Mouse (Mus musculus): ENCODE data around the gene Kras.

Kras gene

DNA sequence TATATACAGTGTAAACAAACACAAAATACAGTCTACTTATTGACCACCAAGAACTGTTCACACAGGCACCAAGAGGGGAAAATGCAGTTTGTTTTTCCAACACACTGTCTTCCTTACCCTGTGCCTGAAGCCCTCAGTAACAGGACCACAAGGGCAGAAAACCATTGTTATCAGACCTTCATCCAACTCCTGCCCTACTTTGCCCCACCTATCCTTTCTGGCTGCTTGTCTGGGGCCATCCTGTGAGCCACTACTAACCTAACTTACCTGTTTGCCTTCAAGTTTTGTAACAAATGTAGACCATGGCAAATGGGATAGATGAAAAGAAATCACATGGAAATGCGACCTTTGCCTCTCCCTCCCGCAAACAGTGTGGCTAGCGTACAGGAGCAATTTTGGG, 2.2 kb downstream of the Kras start:
- DNase-seq = no peak

DNA sequence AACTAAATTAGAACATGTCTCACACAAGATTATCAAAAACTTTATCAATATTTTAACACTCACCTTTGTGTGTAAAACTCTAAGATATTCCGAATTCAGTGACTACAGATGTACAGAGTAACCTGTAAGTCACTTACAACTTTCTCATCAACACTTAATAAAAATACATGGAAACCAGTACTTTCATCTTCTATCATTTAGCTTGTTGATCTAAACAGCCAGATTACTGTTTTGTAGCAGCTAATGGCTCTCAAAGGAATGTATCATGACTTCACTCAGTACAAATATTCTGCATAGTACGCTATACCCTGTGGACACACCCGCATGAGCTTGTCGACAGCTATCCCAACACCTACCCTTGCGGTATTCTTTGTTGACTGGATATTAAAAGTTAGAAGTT, 3.2 kb downstream of the Kras start:
- no peak for DNase-seq

DNA sequence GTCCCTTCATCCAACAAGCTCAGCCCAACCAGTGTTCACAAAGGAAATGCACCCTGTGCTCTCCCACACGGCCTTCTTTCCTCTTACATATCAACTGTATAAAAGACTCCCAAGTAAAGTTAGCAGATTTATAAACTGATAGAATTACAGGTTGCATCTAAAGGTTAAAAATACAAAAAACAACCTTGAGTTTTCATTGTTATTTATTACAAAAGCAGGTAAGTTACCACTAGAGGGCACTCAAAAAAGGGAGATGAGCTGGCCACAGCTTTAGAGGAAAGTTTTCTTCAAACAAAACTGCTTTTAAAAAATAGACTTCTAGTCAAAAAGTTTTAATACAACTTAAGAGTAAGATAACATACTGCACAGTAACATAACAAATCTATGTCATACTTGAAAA, 7.5 kb downstream of the Kras start:
- no peak for DNase-seq

DNA sequence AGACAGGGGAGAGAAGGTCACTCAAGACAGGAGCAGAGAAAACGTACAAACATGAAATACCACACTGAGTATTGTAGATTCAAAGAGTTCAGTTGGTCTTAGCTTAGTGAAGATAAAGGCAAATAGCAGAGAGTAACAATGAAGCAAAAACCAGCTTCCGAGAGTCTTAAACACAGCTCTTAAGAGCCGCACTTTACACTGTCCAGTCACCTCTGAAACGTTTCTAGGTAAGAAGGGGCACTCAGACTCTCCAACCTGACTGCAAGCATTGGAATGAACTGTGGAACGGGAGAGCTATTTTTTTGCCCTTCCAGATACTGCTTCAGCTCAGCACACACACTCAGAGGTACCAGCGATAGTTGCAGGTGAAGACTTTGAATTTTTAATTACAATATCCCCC, 9.8 kb downstream of the Kras start:
- no peak for DNase-seq

DNA sequence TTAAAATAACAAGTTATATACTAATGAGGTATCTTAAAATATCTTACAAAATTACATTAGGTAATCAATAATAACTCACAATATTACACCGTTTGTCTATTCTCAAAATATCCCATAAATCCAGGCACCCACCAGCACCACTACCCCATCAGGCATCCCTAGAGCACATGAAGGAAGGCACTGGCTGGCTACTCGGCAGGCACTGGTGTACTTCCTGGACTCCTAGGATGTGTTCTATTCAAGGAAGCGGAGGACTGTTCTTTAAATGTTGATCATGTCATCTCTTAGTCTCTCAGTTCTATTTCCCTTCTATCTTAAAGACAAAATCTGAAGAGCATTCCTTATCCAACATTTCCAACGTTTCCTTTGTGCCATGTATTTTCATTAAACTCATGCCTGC, 12.9 kb downstream of the Kras start:
- DNase-seq = no peak

DNA sequence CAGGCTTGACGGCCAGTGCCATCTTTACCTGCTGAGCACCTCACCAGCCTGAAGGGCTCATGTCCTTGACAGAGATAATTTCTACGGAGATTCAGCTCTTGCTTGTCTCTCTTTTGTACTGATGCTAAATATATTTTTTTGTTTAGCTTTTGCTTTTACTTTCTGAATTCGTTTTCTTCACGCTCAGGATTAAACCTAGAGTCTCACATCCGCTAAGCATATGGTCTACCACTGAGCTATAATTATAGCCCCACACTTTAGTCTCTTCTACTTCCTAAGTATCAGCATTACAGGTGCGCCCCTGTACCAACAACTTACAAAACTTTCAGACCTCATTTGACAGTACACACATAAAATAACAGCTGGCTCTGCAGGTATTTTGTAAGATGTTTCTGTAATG, 14.7 kb downstream of the Kras start:
- no peak for DNase-seq

DNA sequence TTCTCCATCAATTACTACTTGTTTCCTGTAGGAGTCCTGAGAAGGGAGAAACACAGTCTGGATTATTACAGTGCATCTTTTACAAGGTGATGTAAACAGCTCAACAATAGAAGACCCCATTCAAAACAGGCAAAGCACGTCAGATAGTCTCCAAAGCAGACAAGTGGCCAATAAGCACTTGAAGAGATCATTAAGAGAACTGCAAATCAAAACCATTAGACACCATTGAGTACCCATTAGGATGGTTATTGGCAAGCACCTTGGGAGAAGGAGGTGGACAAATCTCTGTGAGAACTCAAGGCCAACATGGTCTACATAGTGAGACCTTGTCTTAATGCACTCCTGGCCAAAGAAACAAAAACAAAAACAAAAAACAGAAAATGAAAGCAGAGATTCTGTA, 15.6 kb downstream of the Kras start:
- DNase-seq = no peak

DNA sequence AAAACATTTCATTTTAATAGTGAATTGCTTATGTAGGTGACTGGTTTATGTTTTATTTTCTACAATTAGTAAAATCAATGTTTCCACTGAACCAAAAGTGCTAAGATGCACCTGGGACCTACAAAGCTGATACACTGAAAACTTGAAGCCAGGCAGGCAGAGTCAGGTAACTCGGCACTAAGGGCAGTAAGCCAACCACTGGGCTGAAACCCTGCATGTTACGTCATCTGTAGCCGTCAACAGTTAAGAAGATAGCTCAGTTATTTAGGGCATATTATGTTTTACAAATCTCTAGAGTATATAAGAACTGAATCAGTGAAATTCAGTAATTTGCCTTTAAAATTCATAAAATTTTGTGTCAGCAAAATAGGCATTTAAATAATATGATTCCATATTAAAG, 23.7 kb downstream of the Kras start:
- DNase-seq = no peak

DNA sequence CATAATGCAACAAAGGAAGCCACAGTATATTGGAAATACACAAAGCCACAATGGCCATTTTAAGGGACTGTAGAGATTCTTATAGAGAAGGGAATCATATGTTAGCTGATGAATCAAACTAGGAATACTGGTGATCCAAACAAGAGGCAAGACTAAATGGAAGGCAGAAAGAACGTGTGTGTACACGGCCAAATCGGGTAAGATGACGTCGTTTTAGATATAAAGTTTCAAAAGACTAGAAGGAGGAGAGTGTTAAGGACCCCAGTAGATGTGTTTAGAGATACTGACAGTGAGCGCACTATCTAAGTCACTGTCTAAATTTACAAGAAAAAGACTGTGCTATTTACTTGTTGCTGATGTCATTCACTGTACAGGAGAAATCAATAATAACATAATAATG, 25.8 kb downstream of the Kras start:
- no peak for DNase-seq

DNA sequence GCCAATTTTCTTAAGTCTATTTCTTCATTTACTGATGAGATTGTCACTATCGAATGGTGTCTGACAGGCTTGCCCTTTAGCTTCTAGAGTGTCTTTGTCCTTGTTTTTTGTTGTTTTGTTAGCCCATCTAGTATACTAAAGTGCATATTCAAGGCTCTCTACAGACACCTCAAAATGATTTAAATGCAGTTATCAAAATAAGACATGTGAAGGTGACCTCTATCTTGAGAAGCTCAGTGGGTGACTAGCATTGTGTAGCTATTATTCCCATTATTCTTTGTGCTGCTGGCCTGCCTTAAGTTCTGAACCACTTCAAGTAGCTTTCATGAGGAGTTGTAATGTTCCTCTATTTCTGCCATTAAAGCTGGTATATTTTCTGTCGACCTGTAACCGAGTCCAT, 34.2 kb downstream of the Kras start:
- DNase-seq = no peak

DNA sequence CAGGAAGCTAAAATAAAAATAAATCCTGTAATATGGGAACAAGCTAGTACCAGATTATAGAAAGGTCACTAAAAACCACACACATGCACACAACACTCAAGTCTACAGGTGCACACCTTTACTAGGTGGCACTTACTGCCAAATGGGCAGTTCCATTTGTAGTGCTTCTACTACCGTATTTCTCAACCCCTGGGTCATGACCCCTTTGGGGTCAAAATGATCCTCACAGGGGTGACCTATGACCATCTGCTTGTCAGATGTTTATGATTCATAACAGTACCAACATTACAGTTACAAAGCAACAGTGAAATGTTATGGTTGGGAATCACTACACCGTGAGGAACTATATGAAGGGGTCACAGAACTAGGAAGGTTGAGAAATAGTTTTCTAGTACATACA, 36.1 kb downstream of the Kras start:
- DNase-seq = no peak

DNA sequence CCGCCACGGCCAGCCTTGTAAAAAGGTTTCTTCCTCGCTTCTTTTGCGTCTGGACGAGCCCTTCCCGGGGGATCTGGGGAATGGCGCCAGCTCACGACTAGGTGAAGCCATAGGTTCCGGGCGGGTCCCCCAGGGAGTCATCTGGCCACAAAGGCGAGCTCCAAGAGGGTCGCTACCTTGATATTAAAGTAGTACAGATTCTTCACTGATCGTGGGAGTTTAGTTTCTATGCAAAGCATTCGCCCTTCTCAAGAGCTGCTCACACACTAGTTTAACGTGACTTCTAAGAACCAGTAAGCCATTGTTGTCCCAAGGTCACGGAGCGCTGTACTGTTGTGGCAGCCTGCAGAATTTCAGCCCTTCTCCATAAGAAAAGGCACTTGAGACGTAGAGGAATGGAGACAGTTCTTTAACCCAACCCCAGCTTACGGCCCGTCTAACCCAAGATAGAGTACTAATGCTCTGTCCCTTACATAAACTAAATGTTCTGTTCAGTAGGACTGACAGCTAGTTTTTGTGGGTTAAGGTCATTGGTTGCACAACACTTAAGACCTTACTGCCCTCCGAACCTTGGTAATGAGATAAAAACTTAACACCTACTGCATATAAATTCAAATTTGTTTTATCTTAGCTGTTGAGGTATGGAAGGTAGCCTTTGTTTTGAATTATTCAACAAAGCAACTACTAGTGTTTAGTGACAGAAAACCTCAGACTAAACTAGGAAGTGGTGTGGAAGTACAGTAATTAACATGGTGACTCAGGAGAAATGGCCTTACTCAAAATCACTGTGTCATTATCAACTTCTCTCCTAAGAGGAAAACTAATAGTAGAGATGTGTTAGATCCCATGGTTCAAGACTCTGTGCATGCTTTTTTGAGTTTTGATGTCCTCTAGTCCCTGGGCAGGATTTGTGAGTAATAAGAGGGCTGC, 38.4 kb downstream of the Kras start:
- DNase-seq = peak in 1 of 2 experiments; percentile 16

DNA sequence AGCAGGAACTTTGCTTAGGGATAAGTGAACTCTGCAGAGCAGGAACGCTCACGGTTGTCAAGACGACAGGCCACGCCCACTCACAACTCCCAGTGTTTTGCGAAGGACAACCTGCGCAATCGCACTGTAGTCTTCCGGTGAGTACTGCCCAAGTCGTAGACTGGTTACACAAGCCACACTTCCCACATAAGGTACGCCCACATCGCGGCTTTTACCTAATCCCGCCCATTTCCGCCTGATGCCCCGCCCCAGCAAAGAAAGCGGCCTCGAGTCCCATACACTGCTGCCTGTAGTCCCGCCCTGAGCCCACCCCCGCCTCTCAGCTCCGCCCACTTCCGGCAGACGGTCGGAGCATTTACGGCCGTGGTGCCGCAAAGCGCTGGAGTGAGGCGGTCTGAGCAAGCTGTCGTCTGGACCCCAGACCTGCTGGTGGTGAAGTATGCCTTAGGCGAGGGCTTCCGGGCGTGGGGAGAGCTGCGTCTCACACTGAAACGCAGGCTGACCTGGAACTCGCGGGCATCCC, 39.2 kb downstream of the Kras start, which contains the start of the genes Casc1 and Etfrf1:
Casc1 (minus strand) TSS at position 190 of the 523 bp plus-strand sequence.
Etfrf1 (plus strand) TSS at position 319 of the 523 bp plus-strand sequence.
- peak; percentile 100 for DNase-seq

DNA sequence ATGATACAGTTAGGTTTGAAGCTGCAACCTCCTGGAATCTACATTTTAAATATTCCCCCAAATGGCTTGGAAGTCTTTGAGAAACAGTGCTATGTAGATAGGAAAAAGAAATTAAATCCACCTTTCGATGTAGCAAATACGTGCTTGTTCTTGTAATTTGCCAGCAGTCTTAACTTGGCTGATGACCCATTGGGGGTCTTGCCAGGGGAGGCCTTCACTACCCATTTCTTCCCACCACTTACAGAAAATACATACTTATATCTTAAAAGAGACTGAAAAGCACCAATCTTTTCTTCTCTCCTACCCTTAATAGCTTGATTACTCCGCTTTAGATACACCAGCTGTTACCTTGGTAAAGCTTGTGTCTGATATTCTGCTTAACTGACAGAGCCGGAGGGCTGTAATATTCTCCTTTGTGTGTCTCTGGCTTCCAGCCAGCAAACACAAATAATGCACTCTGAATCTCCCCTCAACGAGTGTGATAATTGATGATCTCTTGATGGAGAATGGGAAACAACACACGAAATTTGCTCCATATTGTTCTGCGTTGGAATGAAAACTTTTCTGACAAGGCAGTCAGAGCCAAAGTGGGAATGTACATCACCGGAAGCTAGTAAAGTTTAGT, 39.9 kb downstream of the Kras start:
- DNase-seq = no peak

DNA sequence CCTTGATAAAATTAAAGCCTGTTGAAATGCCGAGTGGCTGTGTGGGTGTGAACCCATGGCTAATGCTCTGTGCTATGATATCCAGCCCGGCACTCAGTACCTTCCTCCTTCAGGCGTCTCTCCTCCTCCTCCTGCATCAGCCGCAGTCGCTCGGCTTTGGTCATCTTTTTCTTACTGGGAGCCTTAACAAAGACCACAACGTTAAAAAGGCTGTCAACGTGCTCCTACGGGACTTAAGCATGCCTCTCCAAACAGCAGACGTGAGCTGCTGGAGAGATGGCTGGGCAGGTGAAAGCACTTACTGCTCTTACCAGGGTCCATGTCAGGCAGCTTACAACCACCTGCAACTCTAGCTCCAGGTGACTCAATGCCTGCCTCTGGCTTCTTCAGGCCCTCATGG, 44.9 kb downstream of the Kras start:
- DNase-seq = no peak

DNA sequence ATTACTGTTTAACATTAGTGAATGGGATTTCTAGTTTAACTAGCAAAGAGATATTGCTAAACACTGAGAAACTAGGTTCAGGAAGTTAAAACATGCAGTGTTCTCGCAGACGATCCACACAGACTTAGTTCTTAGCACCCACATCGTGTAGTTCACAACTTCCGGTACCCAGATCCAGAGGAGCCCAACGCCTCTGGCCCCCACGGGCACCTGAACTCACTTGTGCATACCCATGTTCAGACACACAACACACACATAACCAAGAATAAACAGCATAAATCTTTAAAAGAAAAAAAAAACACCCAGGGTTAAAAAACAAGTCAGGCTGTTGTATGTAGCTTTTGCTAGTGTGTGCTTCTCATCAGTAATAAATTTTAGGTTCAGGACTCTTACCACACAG, 45.6 kb downstream of the Kras start:
- DNase-seq = no peak

DNA sequence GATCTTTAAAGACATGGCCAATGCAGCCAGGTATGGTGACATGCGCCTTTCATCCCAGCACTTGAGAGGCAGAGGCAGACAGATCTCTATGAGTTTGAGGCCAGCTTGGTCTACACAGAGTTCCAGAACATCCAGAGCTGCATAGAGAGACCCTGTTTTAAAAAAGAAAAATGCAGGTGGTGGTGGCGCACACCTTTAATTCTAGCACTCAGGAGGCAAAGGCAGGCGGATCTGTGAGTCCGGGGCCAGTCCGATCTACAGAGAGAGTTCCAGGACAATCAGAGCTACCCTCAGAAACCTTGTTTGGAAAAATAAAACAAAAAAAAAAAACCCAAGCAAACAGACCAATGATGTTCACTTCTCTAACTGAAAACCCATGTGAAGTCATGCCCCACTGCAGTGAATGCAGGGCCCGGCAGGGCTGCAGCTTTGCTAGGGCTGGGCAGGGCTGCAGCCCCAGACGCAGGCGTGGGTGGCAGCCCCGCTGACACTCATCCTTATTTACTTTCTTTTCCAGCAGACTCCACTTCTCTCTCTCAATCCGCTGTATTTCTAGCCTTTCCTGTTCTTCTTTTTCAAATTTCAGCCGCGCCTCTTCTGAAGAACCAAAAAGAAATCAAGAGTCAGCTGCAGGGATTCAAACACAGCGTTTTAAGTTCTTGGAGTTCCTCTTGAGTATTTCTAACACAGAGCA, 47.5 kb downstream of the Kras start:
- DNase-seq = no peak

DNA sequence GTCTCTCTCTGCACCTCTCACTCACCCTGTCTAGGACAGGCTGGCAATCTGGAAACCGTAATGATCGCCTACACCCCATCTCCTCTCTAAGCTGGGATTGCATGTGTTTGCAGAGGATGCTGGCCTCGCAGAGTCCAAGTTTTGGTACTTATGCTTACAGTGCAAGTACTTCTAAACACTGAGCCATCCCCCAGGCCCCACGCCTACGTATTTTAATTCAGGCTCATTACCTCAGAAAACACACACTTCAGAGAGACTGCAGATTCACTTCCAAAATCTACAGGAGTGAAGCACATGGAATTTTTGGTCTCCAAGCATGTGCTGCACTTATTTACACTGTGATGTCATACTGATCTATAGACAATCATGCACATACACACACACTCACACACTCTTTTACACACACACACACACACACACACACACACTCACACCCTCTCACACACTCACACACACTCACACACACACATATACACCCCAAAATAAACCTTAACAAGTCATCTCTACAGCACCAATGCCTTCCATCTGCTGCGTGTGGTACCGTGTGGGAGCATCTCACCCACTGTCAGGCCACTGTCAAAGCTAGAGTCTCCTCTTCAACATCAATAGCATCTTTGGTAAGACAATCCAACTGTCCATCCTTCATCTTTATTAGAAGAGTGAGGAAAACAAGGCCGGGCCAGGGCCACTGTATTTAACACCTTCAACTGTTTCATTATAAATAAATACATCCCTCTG, 51.9 kb downstream of the Kras start:
- DNase-seq = no peak

DNA sequence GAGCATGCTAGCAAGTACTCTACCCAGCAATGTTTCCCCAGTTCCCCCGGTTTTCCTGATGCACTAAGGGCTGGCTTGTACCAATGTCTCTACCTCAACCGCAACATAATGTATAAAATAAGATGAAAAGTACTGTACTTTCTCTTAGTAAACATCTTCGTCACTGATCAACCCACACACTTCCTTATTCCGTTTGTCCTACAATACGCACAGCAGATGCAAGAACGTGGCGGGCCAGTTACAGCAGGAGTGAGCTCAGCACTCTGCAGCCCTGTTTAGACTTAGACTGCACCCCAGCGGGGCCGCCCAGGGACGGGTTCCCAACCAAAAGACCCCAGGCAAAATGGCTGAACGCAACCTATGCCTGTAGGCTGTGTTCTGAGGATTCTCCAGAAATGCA, 56.6 kb downstream of the Kras start:
- DNase-seq = no peak

DNA sequence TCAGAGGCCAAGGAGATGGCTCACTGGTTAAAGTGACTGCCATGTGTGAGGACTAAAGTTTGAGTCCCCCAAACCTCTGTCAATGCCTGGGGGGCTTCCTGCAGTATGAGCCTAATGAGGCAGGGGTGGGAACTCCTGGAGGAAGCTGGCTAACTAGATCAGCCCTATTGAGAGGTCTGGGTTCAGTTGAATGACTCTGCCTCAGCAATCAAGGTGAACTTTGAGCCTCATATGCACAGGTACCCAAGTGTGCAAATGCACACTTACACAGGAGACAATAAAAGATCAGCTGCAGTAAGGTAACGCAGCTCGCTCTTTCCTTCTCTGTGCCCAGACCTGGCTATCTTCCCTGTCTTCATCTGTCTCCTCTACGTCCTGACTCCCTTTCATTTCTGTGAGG, 57.0 kb downstream of the Kras start:
- DNase-seq = no peak

DNA sequence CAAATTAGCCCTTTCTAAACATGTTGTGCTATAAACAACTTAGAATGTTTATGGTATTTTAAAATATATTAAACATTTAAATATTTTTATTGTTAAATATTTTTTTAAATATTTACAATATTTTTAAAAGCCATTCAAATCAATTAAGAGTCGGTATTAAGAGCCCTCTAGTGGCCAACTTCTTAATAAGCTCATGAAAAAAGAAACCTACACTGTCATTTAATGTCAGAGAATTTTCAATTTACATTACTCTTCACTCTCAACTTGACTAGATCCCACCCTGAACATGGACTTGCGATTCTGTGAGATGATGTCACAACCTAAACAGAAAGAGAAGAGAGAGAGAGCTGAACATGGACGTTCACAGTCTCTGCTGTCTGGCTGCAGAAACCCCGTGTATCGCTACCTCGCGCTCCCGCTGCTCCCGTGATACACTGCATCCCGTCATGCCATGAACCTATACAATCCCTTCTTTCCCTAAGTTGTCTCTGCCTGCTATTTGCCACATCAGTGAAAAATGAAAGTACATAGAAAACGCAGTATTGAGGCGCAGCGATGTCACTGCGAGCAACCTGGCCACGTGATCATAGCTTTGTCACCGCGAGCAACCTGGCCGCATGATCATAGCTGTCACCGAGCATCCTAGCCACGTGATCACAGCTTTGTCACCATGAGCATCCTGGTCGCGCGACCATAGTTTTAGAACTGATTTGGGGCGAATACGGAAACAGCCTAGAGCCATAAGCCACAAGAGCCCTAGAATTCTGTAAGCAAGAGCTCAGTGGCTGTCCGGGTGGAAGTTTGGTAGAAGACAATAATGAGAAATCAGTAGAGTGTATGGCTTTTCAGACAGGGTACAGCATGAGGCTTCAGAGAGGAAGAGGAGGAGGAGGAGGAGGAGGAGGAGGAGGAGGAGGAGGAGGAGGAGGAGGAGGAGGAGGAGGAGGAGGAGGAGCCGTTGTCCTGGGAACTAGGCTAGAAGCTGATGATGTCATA, 62.6 kb downstream of the Kras start:
- DNase-seq = no peak
